Comparison of ENCODE assay signal across 11 mouse cellular contexts in genomic region chr3:146900094-146900493, GRCm38 (mm10). TPM values are rescaled to one million over a fixed set of nuclear protein-coding genes. Genes with fewer than 3 reads are reported as not detected.
DNase-seq lines count a peak whose midpoint lies in the region; ATAC-seq and TF ChIP-seq lines count a peak whose summit lies in the region.
"Had no signal": no experiment of that assay in that cellular context is flagged by ENCODE, and none has a peak within 500 bp of the region (broad histone marks: within the 10 kb centered on the region; RNA-seq: fewer than 3 reads in every experiment).

No protein-coding gene starts in this region.

- H3K4me3 ChIP-seq in cerebellum, adult 2 months (replicated peaks; ENCODE audit: insufficient read depth, low read depth, low read length), result no peak overlapping the region
- no peak overlapping the region for H3K4me3 ChIP-seq in midbrain, embryonic 11.5 days (ENCODE audit: low read depth, low read length)
- H3K4me3 ChIP-seq: embryonic facial prominence, embryonic 12.5 days had no signal

- H3K9ac ChIP-seq in midbrain, embryonic 11.5 days (ENCODE audit: low read length), result no peak overlapping the region
- H3K9ac ChIP-seq: embryonic facial prominence, embryonic 12.5 days had no signal

- peak; percentile 32; the same call in 1 of the 2 replicates for TF ChIP-seq CTCF in cerebellum, adult 2 months (IDR thresholded peaks at IDR 0.05; ENCODE audit: borderline replicate concordance, insufficient read depth, low read depth, low read length)

- no peak overlapping the region for H3K27ac ChIP-seq in cerebellum, adult 2 months (ENCODE audit: insufficient read depth, low read length)
- no peak overlapping the region for H3K27ac ChIP-seq in midbrain, embryonic 11.5 days (ENCODE audit: low read depth, low read length)
- H3K27ac ChIP-seq: embryonic facial prominence, embryonic 12.5 days had no signal

- no peaks in the 10 kb centered on the region for H3K9me3 ChIP-seq in midbrain, embryonic 11.5 days (ENCODE audit: control insufficient read depth, low read length)
- H3K9me3 ChIP-seq: embryonic facial prominence, embryonic 12.5 days had no signal

- 77% methylated on average over 3 of the region's 3 CpGs for WGBS in cerebellum, adult 2 months
- 76% methylated on average over 3 of the region's 3 CpGs for WGBS in midbrain, embryonic 11.5 days

- TF ChIP-seq POLR2A in cerebellum, adult 2 months (IDR thresholded peaks at IDR 0.05; ENCODE audit: borderline replicate concordance, insufficient read depth, low read length), result no peak

- no peaks in the 10 kb centered on the region for H3K36me3 ChIP-seq in midbrain, embryonic 11.5 days (ENCODE audit: control insufficient read depth, insufficient read depth, low read length)
- H3K36me3 ChIP-seq: embryonic facial prominence, embryonic 12.5 days had no signal

- ATAC-seq in midbrain, embryonic 11.5 days (ENCODE audit: low FRiP score), result no peak
- ATAC-seq: intestine, embryonic 16.5 days had no signal

- no peak overlapping the region for H3K4me2 ChIP-seq in midbrain, embryonic 11.5 days
- H3K4me2 ChIP-seq: embryonic facial prominence, embryonic 12.5 days had no signal

- no peak for DNase-seq in cerebellum, adult 2 months
- DNase-seq in cerebellum, adult 11 months, result no peak
- DNase-seq in layer of hippocampus, postnatal 10 days (ENCODE audit: low spot score in 2 of 2), result peak; percentile 18 to 20
- DNase-seq in layer of hippocampus, adult 11-12 months (ENCODE audit: low spot score), result no peak
- DNase-seq in 3T3-L1 (ENCODE audit: low read depth, low spot score), result peak; percentile 41
- DNase-seq in brain, adult 2 months (ENCODE audit: low read depth, low spot score), result peak; percentile 32
- DNase-seq in Muller cell, postnatal 12 days (ENCODE audit: inconsistent ontology term), result no peak
- DNase-seq in midbrain, embryonic 11.5 days (ENCODE audit: low spot score, missing footprints), result no peak

- no peaks in the 10 kb centered on the region for H3K4me1 ChIP-seq in cerebellum, adult 2 months (ENCODE audit: control insufficient read depth, insufficient read depth, low read length)
- H3K4me1 ChIP-seq in midbrain, embryonic 11.5 days (ENCODE audit: control insufficient read depth, insufficient read depth, low read length), result no peaks in the 10 kb centered on the region; the same call in 1 of the 2 replicates
- H3K4me1 ChIP-seq: embryonic facial prominence, embryonic 12.5 days had no signal

- no peaks in the 10 kb centered on the region for H3K27me3 ChIP-seq in cerebellum, adult 2 months (ENCODE audit: control insufficient read depth, insufficient read depth, low read length)
- no peaks in the 10 kb centered on the region for H3K27me3 ChIP-seq in midbrain, embryonic 11.5 days (ENCODE audit: control insufficient read depth, insufficient read depth, low read length)
- H3K27me3 ChIP-seq: embryonic facial prominence, embryonic 12.5 days had no signal

RNA-seq across cellular contexts. Expression of gene Ttll7, which starts 47.9 kb away (rescaled TPM):
- 72.5 and 76.4 TPM in 2 replicates for polyA plus RNA-seq in cerebellum, adult 2 months (2012; rRNA removed)
- 10 to 100 TPM; 78.7 to 88.3 TPM for total RNA-seq in layer of hippocampus, postnatal 10 days (2021)
- 6.3 and 7.0 TPM in 2 replicates for polyA plus RNA-seq in midbrain, embryonic 11.5 days (2014; fragmentation: Nextera tagmentation; extraction: Ambion mirVana)
- total RNA-seq: neutrophil, adult 5-6 weeks had no signal

Comparison
In these comparisons a context has a peak if more than half of its experiments do, and no peak if none do; other contexts are left out.
1. DNase-seq: peak in layer of hippocampus, postnatal 10 days (2 of 2), 3T3-L1 (single experiment) and brain, adult 2 months (single experiment); none in cerebellum, adult 2 months (0 of 2), cerebellum, adult 11 months (single experiment), layer of hippocampus, adult 11-12 months (single experiment), Muller cell, postnatal 12 days (single experiment) and midbrain, embryonic 11.5 days (single experiment).